Mouse (Mus musculus) E14TG2a.4 (cell line): ENCODE measurements at regions not wholly inside any gene's neighbourhood (a gene's known extent, or its start where the extent isn't known, plus 50 kb on each side); places are given as distances from the start of the nearest gene placed in this dataset.
A peak's percentile ranks its signal among the peaks of the same experiment; 100 is the strongest.

ENCODE experiments used
- H3K27me3 ChIP-seq: 2 replicates; pipeline ENCODE4 v1.6.1; 2014; ENCODE audit warnings: low read length, control low read depth; ENCODE audit not compliant: insufficient read depth
- H3K36me3 ChIP-seq: 2 replicates; pipeline ENCODE4 v1.6.1; 2014; ENCODE audit warnings: low read length, control low read depth; ENCODE audit not compliant: insufficient read depth
- H3K4me1 ChIP-seq: replicated peaks from 2 replicates; pipeline ENCODE4 v1.6.1; 2014; ENCODE audit warnings: low read depth, low read length, control low read depth
- H3K4me3 ChIP-seq: replicated peaks from 2 replicates; pipeline ENCODE4 v1.5.1; 2014; ENCODE audit warnings: mild to moderate bottlenecking, low read length
- H3K9me3 ChIP-seq: 2 replicates; pipeline ENCODE4 v1.6.1; 2014; ENCODE audit warnings: low read length, control low read depth
- CTCF ChIP-seq: conservative IDR thresholded peaks from 2 replicates; pipeline ENCODE4 v1.5.1; 2014; ENCODE audit warnings: low read length
- NANOG ChIP-seq: IDR thresholded peaks from 2 replicates; pipeline ENCODE4 v1.6.1; 2014; ENCODE audit warnings: borderline replicate concordance, low read length, mixed read lengths
- POU5F1 ChIP-seq: IDR thresholded peaks from 2 replicates; pipeline ENCODE4 v1.6.1; 2014; ENCODE audit warnings: low read length, borderline replicate concordance

DNA sequence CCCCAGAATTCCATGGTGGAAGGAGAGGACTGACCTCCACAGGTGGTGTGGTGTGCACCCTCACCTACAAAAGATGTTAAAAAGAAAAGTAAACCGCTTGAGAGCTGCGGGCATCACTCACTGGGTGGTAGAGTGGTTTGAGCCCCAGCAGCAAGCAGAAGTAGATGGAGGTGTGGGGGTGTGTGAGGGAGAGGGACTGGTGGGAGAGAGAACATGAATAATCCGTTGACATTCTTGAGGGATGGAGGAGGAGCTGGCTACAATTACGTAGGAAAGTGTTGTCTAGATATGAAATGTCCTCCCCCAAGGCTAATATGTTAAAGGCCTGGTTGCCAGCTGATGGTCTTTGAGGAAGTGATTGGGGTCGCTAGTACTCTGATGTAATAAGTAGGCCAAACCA lies 123.2 kb upstream of the Foxn2 start:
- Histone ChIP-seq H3K4me1 (peaks cover 23% of the 10 kb centered on the region), H3K9me3 (peaks cover 2% of the 10 kb centered on the region; the same call in 1 of the 2 replicates), H3K27me3 (no peaks in the 10 kb centered on the region), H3K4me3 (no peak overlapping the region), H3K36me3 (no peaks in the 10 kb centered on the region)
- TF ChIP-seq NANOG = no peak
- TF ChIP-seq CTCF = no peak
- no peak for TF ChIP-seq POU5F1

DNA sequence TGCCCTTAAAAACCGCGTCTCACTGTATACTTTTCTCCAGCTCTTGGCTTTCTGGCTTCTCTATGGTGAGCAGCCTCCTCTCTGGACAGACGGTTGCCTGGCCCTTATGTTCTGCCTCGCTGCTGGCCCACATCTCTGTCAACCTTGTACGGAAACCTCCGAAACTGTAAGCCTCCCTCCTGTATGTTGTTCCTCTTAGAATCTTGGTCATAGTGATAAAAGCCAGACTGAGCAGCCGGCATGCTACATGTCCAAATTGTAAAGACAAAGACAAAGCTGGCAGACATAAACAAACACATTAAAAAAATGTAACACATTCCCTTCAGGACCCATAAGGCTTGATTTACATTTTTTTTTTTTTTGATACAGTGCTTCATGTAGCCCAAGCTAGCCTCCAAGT lies 122.7 kb upstream of the Foxn2 start:
- H3K4me1 ChIP-seq = peaks cover 23% of the 10 kb centered on the region
- no peaks in the 10 kb centered on the region for H3K27me3 ChIP-seq
- 0 out of 2 replicates have a peak, but pooled peaks cover 2% of the 10 kb centered on the region for H3K9me3 ChIP-seq
- TF ChIP-seq CTCF (no peak), POU5F1 (no peak), NANOG (no peak)
- no peak overlapping the region for H3K4me3 ChIP-seq
- H3K36me3 ChIP-seq = no peaks in the 10 kb centered on the region

DNA sequence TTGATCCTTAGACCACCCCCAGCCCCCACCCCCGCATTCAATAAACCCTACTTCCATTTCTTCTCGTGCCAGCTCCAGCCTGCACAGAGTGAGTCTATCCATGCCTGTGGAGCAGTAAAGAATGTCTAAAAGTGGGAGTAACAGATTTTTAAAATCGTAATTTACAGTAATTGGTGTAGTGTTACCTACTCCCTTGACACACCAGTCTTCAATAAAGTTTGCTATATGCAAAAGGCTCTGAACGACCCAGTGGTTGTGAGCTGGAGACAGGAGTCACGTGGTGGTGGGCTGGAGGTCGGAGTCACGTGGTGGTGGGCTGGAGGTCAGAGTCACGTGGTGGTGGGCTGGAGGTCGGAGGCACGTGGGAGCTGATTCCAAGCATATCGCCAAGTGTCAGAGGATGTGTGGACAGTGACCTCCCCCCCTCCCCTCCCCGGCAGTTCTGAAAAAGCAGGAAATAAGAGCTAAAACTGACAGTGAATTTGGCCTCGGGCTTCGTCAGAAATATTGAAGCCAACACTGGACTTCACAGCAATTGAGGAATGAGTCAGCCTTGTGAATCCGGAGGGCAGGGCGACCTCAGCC lies 122.2 kb upstream of the Foxn2 start:
- TF ChIP-seq NANOG = no peak
- TF ChIP-seq POU5F1 = no peak
- no peak for TF ChIP-seq CTCF
- Histone ChIP-seq H3K36me3 (no peaks in the 10 kb centered on the region), H3K4me1 (peaks cover 23% of the 10 kb centered on the region), H3K27me3 (no peaks in the 10 kb centered on the region), H3K4me3 (no peak overlapping the region), H3K9me3 (0 out of 2 replicates have a peak, but pooled peaks cover under 1% of the 10 kb centered on the region)

DNA sequence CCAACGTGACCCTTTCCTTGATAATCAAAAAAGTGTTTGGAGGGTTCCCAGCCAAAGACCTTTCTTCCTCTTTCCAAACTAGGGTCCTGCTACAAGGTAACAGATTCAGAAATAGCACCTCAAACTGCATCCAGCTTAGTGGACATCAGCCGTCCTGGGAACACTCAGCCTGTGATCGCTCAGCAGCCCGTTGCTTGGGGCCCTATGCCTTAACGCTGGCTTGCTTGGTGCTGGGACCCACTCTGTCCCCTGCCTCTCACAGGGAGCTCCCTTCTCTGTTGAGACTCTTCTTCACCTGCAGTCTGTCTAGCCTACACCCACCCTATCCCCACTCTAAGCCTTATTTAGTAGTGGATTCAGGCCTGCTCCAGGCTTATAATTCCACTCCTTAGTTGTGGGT lies 121.6 kb upstream of the Foxn2 start:
- Histone ChIP-seq H3K9me3 (no peaks in the 10 kb centered on the region), H3K4me3 (no peak overlapping the region), H3K4me1 (peaks cover 23% of the 10 kb centered on the region), H3K27me3 (no peaks in the 10 kb centered on the region), H3K36me3 (no peaks in the 10 kb centered on the region)
- TF ChIP-seq CTCF = no peak
- no peak for TF ChIP-seq POU5F1
- TF ChIP-seq NANOG = no peak

DNA sequence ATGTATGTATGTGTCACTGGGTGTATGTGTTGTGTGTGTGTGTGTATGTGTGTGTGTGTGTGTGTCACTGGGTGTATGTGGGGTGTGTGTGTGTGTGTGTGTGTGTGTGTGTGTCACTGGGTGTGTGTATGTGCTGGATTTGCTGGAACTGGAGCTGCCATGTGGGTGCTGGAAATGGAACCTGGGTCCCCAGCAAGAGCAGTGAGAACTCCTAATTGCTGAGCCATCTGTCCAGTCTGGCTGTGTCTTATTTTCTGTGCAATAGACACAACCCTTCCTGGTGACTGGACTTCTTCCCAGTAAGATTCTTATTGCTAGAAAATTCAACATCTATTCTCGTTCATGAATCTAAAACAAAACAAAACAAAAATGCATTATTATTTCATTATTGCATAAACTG lies 119.8 kb upstream of the Foxn2 start:
- Histone ChIP-seq H3K4me3 (no peak overlapping the region), H3K27me3 (no peaks in the 10 kb centered on the region), H3K4me1 (peaks cover 36% of the 10 kb centered on the region), H3K9me3 (no peaks in the 10 kb centered on the region), H3K36me3 (no peaks in the 10 kb centered on the region)
- TF ChIP-seq NANOG (no peak), POU5F1 (no peak), CTCF (no peak)

DNA sequence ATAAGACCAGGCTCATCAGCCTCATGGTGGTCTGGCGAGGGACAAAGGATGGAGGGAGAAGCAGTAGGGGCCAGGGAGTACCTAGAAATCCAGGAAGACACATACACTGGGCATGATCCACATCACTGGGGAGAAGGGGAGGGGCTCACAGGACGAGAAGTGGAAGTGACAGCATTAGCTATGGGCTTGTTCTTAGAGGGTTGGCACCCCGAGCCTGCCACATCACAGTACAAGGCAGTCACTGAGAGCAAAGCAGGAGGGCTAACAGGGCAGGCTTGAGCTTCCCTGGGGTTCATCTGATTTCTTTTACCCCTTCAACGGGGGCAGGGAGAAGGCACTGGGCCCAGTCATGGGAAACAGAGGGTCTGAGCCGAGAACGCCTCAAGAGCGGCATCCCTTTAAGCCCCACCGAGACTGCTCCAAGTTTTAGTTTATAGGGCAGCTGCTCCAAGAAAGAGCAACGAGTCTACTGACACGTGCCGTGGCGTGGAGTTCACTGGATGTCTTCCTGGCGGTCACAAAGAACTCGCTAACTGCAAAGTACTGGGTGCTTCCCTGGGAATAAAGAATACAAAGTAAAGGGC lies 115.1 kb upstream of the Foxn2 start:
- H3K9me3 ChIP-seq = peaks cover 16% of the 10 kb centered on the region
- H3K36me3 ChIP-seq = no peaks in the 10 kb centered on the region
- H3K27me3 ChIP-seq = no peaks in the 10 kb centered on the region
- TF ChIP-seq NANOG = no peak
- peaks cover 51% of the 10 kb centered on the region for H3K4me1 ChIP-seq
- H3K4me3 ChIP-seq = 0 out of 2 replicates have a peak overlapping the region, but pooled peaks have one; percentile 13

DNA sequence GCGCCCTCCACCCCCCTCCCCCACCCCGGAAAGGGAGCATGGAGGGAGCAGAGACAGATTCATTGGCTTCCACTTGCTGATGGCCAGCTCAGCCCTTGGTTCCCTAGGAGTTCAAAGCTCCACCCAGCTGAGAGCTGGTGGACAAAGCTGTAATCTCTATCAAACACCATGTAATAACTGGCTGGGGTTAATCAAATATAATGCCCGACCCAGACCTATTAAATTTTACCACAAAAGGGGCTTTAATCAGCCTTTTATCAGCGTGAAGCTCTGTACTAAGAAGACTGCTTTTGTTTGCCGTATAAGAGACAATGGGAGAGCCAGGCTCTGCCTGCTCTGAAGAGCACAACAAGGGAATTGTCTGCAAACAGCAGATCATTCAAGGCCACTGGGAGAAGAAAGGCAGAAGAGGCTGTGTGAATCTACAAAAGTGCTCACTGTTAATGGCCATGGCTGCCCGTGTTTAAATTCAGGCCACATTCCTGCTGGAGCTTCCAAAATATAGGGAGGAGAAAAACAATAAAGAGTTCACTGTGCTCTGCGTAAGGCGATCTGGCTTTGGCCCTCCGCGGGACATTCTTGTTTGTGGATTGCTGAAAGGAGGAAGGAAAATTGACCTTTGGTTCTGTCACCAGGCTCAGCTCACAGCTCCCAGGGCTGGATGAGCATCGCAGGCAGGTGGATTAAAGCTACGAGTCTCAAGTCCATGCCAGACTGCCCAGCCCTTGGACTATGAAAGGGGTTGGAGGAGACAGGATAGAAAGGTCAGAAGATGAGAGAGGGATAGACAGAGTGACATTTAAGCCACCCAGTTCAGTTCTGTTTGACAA lies 114.4 kb upstream of the Foxn2 start:
- H3K27me3 ChIP-seq = no peaks in the 10 kb centered on the region
- TF ChIP-seq POU5F1 (no peak), CTCF (no peak), NANOG (no peak)
- peaks cover 51% of the 10 kb centered on the region for H3K4me1 ChIP-seq
- no peaks in the 10 kb centered on the region for H3K36me3 ChIP-seq
- H3K9me3 ChIP-seq = peaks cover 24% of the 10 kb centered on the region
- no peak overlapping the region for H3K4me3 ChIP-seq

DNA sequence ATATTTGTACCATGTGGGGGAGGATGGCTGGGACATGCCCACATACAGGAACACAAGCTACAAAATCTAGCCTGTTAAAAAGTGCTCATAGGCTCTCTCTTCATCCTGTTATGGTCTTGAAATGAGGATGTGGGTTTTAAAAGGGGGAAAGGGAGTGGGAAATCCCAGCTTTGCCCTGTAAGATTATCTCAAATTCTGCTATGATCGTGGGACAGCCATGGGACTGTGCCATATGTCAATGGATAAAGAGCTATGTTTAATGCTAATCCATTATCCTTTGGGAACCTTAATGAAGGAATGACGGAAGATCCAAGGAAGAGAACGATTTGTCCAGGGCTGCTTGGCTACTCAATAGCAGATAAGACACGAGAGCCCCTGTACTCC lies 113.8 kb upstream of the Foxn2 start:
- Histone ChIP-seq H3K4me3 (no peak overlapping the region), H3K36me3 (no peaks in the 10 kb centered on the region), H3K4me1 (peaks cover 51% of the 10 kb centered on the region), H3K9me3 (peaks cover 26% of the 10 kb centered on the region), H3K27me3 (no peaks in the 10 kb centered on the region)
- TF ChIP-seq POU5F1 = no peak
- TF ChIP-seq CTCF = no peak
- TF ChIP-seq NANOG = no peak
